ENCODE assay signal across 9 mouse cellular contexts in the genomic region with DNA sequence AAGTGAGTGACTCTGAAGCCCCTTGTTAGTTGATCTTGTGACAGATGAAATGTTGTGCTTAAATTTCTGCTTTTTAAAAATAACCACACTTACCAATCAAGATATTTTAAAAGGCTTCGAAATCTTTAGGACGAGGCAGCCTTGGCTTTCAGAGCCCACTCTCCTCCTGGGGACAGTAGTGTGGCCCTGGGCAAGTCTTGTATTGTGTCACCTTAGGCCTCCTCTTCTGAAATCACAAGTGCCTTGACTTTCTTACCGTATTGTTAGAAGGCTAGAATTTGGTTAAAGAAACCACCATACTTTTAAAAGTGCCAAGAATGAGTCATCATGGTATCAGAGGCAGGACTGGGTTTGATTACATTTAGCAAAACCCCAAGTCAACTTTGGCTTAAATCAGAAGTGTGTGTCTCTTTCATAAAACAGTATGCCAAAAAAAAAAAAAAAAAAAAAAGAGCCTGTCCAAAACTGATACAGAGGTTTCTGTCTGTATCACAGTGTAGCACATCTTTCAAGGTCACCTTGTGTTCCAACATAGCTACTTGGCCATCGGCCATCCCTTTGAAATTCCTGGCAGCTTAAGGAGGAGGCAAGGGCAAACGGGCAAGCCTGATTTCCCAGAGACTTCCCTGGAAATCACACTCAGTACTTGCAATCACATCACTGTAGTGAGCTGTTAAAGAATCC.
DNase-seq lines count a peak whose midpoint lies in the region; ATAC-seq and TF ChIP-seq lines count a peak whose summit lies in the region.
"Had no signal": no experiment of that assay in that cellular context is flagged by ENCODE, and none has a peak within 500 bp of the region (broad histone marks: within the 10 kb centered on the region; RNA-seq: fewer than 3 reads in every experiment).

No protein-coding gene starts in this region.

- no peaks in the 10 kb centered on the region for H3K9me3 ChIP-seq in forebrain, embryonic 15.5 days
- no peaks in the 10 kb centered on the region for H3K9me3 ChIP-seq in forebrain, embryonic 13.5 days (replicated peaks)
- H3K9me3 ChIP-seq in heart, embryonic 12.5 days (replicated peaks) = no peaks in the 10 kb centered on the region
- H3K9me3 ChIP-seq in lung, embryonic 15.5 days = no peaks in the 10 kb centered on the region
- H3K9me3 ChIP-seq: embryonic facial prominence, embryonic 15.5 days had no signal

- ATAC-seq in forebrain, embryonic 15.5 days (replicated peaks) = no peak
- no peak for ATAC-seq in forebrain, embryonic 13.5 days
- ATAC-seq in heart, embryonic 12.5 days (ENCODE audit: insufficient number of reproducible peaks, low FRiP score) = peak; percentile 54; the same call in 1 of the 2 replicates
- ATAC-seq in lung, embryonic 15.5 days (ENCODE audit: borderline replicate concordance, extremely low read depth, low FRiP score, low TSS enrichment) = no peak

- intact Hi-C loops in left cerebral cortex, adult 2 months (cut with DNase I) = no loop called here

- no peaks in the 10 kb centered on the region for H3K27me3 ChIP-seq in forebrain, embryonic 15.5 days
- no peaks in the 10 kb centered on the region for H3K27me3 ChIP-seq in forebrain, embryonic 13.5 days
- no peaks in the 10 kb centered on the region for H3K27me3 ChIP-seq in heart, embryonic 12.5 days (replicated peaks)
- H3K27me3 ChIP-seq in lung, embryonic 15.5 days = no peaks in the 10 kb centered on the region
- H3K27me3 ChIP-seq: embryonic facial prominence, embryonic 15.5 days had no signal

- 73% methylated on average over 5 of the region's 5 CpGs for WGBS in forebrain, embryonic 15.5 days
- 73% methylated on average over 5 of the region's 5 CpGs for WGBS in forebrain, embryonic 13.5 days
- 38% methylated on average over 5 of the region's 5 CpGs for WGBS in heart, embryonic 12.5 days
- WGBS in lung, embryonic 15.5 days = 34% methylated on average over 5 of the region's 5 CpGs

- no peak overlapping the region for H3K9ac ChIP-seq in forebrain, embryonic 15.5 days (replicated peaks)
- no peak overlapping the region for H3K9ac ChIP-seq in forebrain, embryonic 13.5 days
- no peak overlapping the region for H3K9ac ChIP-seq in heart, embryonic 12.5 days
- no peak overlapping the region for H3K9ac ChIP-seq in lung, embryonic 15.5 days
- H3K9ac ChIP-seq: embryonic facial prominence, embryonic 15.5 days had no signal

- peak overlapping the region; percentile 64 for H3K27ac ChIP-seq in forebrain, embryonic 15.5 days (replicated peaks)
- no peak overlapping the region for H3K27ac ChIP-seq in forebrain, embryonic 13.5 days
- peak overlapping the region; percentile 84 for H3K27ac ChIP-seq in heart, embryonic 12.5 days (ENCODE audit: poor library complexity, severe bottlenecking)
- peak overlapping the region; percentile 51 for H3K27ac ChIP-seq in lung, embryonic 15.5 days
- H3K27ac ChIP-seq in left cerebral cortex, adult 2 months = no peak overlapping the region

- no peak overlapping the region for H3K4me2 ChIP-seq in forebrain, embryonic 15.5 days (replicated peaks)
- H3K4me2 ChIP-seq in forebrain, embryonic 13.5 days = no peak overlapping the region
- H3K4me2 ChIP-seq in heart, embryonic 12.5 days = no peak overlapping the region
- no peak overlapping the region for H3K4me2 ChIP-seq in lung, embryonic 15.5 days
- H3K4me2 ChIP-seq: embryonic facial prominence, embryonic 15.5 days had no signal

- H3K4me1 ChIP-seq in forebrain, embryonic 15.5 days = peaks cover 37% of the 10 kb centered on the region
- H3K4me1 ChIP-seq in forebrain, embryonic 13.5 days = peaks cover 24% of the 10 kb centered on the region
- peaks cover 58% of the 10 kb centered on the region for H3K4me1 ChIP-seq in heart, embryonic 12.5 days (replicated peaks)
- peaks cover 84% of the 10 kb centered on the region for H3K4me1 ChIP-seq in lung, embryonic 15.5 days

- DNase-seq in Muller cell, postnatal 12 days (ENCODE audit: inconsistent ontology term) = peak; percentile 17
- DNase-seq in T-cell, adult 2 months (ENCODE audit: low spot score) = no peak
- DNase-seq in thymus, postnatal 25 days = no peak
- no peak for DNase-seq in left cerebral cortex, adult 2 months (ENCODE audit: extremely low spot score in 1 of 2, low spot score in 2 of 2)

- no peak overlapping the region for H3K4me3 ChIP-seq in forebrain, embryonic 15.5 days
- H3K4me3 ChIP-seq in forebrain, embryonic 13.5 days = no peak overlapping the region
- H3K4me3 ChIP-seq in heart, embryonic 12.5 days = no peak overlapping the region
- no peak overlapping the region for H3K4me3 ChIP-seq in lung, embryonic 15.5 days
- no peak overlapping the region for H3K4me3 ChIP-seq in left cerebral cortex, adult 2 months
- H3K4me3 ChIP-seq: embryonic facial prominence, embryonic 15.5 days had no signal

- peaks cover 17% of the 10 kb centered on the region for H3K36me3 ChIP-seq in forebrain, embryonic 15.5 days
- peaks cover 39% of the 10 kb centered on the region for H3K36me3 ChIP-seq in forebrain, embryonic 13.5 days (ENCODE audit: poor library complexity, severe bottlenecking)
- peaks cover 22% of the 10 kb centered on the region for H3K36me3 ChIP-seq in heart, embryonic 12.5 days
- H3K36me3 ChIP-seq in lung, embryonic 15.5 days = peaks cover 14% of the 10 kb centered on the region; the same call in 1 of the 2 replicates

- TF ChIP-seq CTCF in left cerebral cortex, adult 2 months (IDR thresholded peaks at IDR 0.05) = no peak

Comparison
In these comparisons a context has a peak if more than half of its experiments do, and no peak if none do; other contexts are left out.
1. H3K27ac ChIP-seq: peak in forebrain, embryonic 15.5 days (single experiment), heart, embryonic 12.5 days (single experiment) and lung, embryonic 15.5 days (single experiment); none in forebrain, embryonic 13.5 days (single experiment) and left cerebral cortex, adult 2 months (single experiment).